Mouse (Mus musculus): ENCODE results near the gene Dusp6.

GRCm38 (mm10) chr10:99309617-99310016 is 46.6 kb downstream of the Dusp6 start:
- TF ChIP-seq HCFC1 (IDR thresholded peaks at IDR 0.05; ENCODE audit: borderline replicate concordance, insufficient read depth, low read length): no peak
- TF ChIP-seq ZC3H11A (IDR thresholded peaks at IDR 0.05; ENCODE audit: borderline replicate concordance, low read depth, low read length): no peak
- TF ChIP-seq CHD2 (IDR thresholded peaks at IDR 0.05; ENCODE audit: low read depth, low read length): no peak
- TF ChIP-seq MAFK (IDR thresholded peaks at IDR 0.05; ENCODE audit: insufficient read depth, low read depth, low read length): no peak

Measured in ES-E14 (cell line).